Mouse (Mus musculus) sigmoid colon, adult 10 weeks (tissue): ENCODE results near the gene Sprr2i. TPM values are rescaled to one million over a fixed set of nuclear protein-coding genes. Genes with fewer than 3 reads are reported as not detected.

ENCODE experiments used
- polyA plus RNA-seq: library from polyadenylated mRNA; stranded (reverse); fragments of 350-450 nt; fragmentation: Illumina TruSeq; extraction: RNeasy Lipid Tissue Mini Kit (QIAGEN cat#74804); gene quantifications from one replicate; pipeline ENCODE4 v1.2.3, GENCODE M21; 2014; ENCODE audit warnings: low read depth, low replicate concordance

Gene Sprr2i
- not detected for polyA plus RNA-seq

DNA sequence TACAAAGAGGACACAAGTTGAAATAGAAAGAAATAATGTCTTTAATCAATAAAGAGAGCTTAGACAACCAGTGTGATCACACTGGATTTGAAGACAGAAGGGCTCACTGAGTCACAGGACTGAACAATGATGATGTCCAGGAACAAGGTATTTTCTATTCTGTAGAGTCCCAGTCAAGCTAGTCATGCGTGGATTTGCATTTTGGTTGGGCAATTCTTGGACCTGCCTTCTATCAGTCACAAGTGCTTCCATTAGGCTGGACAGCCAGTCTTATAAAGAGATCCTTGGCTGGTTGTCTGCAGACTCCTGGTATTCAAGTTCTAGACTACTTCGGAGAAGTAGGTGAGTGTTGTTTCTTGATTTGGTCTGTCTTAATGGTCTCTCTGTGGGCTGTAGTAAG is at the start of gene Sprr2i:
Gene Sprr2i, plus strand, starts transcription at position 301 of the 400 bp plus-strand sequence.

DNA sequence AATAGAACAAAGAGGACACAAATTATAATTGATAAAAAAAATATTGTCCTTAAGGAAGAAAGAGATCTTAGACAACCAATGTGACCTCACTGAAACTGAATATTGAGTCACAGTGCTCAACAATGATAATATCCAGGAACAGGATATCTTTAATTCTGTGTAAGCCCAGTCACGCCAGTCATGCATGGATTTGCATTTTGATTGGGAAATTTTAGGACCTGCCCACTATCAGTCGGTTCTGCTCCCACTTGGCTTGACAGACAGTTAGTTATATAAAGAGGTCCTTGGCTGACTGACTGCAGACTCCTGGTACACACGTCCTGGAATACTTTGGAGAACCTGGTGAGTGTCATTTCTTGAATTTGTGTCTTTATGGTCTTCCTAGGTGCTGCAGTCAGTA is 42.9 kb upstream of the Sprr2i start, which contains the start of gene Sprr2f:
Gene Sprr2f, plus strand, starts transcription at position 301 of the 400 bp plus-strand sequence.

DNA sequence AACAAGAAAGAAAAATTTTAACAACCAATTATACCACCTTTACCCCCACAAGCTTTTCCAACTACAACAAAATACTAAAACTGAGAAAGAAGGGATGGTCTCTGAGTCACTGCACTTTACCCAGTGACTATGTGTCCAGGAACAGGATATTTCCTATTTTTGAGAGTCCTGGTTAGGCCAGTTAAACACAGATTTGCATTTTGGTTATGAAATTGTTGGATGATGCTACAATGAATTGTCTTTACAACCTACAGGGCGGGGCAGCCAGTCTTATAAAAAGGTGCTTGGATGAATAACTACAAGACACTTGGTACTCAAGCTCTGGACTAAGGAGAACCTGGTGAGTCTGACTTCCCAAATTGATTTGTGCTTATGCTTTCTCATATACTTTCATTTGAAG is 22.4 kb upstream of the Sprr2i start, which contains the start of gene Sprr2h:
Gene Sprr2h, plus strand, starts transcription at position 301 of the 400 bp plus-strand sequence.

DNA sequence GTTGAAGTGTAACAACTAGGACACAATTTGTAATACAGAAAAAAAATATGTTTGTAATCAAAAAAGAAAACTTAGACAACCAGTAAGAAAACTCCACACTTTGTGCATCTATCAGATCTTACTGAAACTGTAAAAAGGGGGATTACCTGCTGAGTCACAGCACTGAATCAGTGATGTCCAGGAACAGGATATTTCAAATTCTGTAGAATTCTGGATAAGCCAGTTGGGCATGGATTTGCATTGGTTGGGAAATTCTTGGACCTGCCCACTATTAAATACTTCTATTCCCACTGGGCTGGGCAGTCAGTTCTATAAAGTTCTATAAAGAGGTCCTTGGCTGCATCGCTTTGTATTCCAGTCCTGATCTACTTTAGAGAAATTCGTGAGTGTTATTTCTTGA is 10.0 kb downstream of the Sprr2i start, which contains the start of gene Sprr2j-ps:
Gene Sprr2j-ps, plus strand, starts transcription at position 301 of the 400 bp plus-strand sequence.

DNA sequence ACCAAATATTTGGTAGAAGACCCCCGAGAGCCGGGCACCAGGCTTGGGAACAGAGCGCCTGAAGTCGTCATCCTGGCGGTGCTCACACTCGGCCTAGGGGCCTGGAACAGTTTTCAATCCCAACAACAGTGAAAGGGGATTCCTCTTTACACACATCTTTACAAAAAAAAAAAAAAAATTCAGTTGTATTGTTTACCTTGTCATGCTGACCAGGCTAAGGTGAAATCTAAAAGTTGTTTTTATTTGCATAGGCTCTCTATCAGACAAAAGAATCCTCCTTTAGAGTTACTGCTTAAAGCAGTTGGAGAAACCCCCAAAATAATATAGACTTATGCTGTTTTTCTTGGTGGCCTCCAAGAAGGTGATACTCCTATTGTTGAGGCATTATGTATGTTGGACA is 21.5 kb downstream of the Sprr2i start, which contains the start of gene Gm9774:
Gene Gm9774, minus strand, starts transcription at position 101 of the 400 bp plus-strand sequence.

DNA sequence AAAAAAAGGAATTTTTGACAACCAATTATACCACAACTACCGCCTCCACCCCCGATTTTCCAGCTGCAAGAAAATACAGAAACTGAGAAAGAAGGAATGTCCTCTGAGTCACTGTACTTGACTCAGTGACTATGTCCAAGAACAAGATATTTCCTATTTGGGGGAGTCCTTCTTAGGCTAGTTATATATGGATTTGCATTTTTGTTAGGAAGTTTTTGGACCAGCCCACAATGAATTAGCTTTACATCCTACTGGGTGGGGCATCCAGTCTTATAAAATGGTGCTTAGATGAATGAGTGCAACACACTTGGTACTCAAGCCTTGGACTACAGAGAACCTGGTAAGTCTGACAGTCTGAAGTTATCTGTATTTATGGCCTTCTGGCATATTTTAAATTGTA is 24.5 kb downstream of the Sprr2i start, which contains the start of gene Sprr2k:
Gene Sprr2k, plus strand, starts transcription at position 301 of the 400 bp plus-strand sequence.

DNA sequence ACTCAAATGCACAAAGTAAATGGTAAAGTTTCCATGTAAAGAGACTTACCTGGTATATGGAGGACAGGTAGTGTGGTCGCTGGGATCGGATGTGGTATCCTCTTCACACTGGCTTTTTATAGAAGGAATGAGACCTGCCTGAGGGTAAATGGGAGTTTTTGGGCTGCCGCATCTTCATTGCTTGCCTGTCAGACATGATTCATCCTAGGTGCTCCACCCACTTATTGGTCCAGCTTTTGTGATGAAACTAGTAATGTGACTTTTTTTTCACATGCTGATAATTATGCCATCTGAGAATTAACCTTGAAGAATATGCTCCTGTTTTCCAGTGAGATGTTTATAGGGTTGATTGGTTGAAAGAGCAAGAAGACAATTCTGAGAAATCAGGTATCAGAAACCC is 30.9 kb downstream of the Sprr2i start, which contains the start of gene Sprr1b:
Gene Sprr1b, minus strand, starts transcription at position 101 of the 400 bp plus-strand sequence.

DNA sequence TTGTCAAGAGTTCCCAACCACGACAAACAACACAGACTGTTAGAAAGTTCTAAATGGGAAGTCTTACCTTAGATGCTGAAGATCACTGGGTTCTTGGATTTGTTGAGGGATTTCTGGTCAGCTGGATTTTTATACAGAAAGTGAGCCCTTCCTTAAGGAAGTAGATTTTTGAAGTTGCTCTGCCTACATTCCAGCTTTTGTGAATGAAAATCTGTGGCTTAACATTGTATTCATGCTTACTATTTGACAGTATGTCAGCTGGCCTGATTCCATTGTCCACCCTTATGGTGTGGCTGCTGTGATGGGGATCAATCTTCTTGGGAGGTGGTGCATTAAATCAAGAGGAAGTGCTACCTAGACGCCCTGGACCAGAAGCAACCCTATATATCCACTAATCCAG is 50.8 kb downstream of the Sprr2i start, which contains the start of gene Sprr3:
Gene Sprr3, minus strand, starts transcription at position 101 of the 400 bp plus-strand sequence.

Other genes starting within 250 kb of the Sprr2i start
- 1,777 TPM for gene Sprr2a1, start 192.2 kb upstream of the Sprr2i start, polyA plus RNA-seq
- gene Sprr2a2, start 192.1 kb upstream of the Sprr2i start, polyA plus RNA-seq = 3,571 TPM
- gene Sprr2a3, start 122.6 kb upstream of the Sprr2i start, polyA plus RNA-seq = 333 TPM
- not detected for gene Sprr2b, start 91.4 kb upstream of the Sprr2i start, polyA plus RNA-seq
- gene Sprr2d, start 68.9 kb upstream of the Sprr2i start, polyA plus RNA-seq = not detected
- gene Sprr2e, start 55.8 kb upstream of the Sprr2i start, polyA plus RNA-seq = not detected
- gene Sprr2f, start 42.8 kb upstream of the Sprr2i start, polyA plus RNA-seq = not detected
- not detected for gene Sprr2h, start 22.3 kb upstream of the Sprr2i start, polyA plus RNA-seq
- gene Sprr2j-ps, start 10.1 kb downstream of the Sprr2i start, polyA plus RNA-seq = not detected
- gene Gm9774, start 21.4 kb downstream of the Sprr2i start, polyA plus RNA-seq = 5.2 TPM
- gene Sprr2k, start 24.6 kb downstream of the Sprr2i start, polyA plus RNA-seq = not detected
- gene Sprr1b, start 30.8 kb downstream of the Sprr2i start, polyA plus RNA-seq = not detected
- not detected for gene Sprr3, start 50.7 kb downstream of the Sprr2i start, polyA plus RNA-seq
- 5.8 TPM for gene Sprr1a, start 77.9 kb downstream of the Sprr2i start, polyA plus RNA-seq
- gene Sprr4, start 92.5 kb downstream of the Sprr2i start, polyA plus RNA-seq = not detected
- gene 2310046K23Rik, start 126.5 kb downstream of the Sprr2i start, polyA plus RNA-seq = not detected
- gene Ivl, start 165.7 kb downstream of the Sprr2i start, polyA plus RNA-seq = not detected
- not detected for gene Smcp, start 181.0 kb downstream of the Sprr2i start, polyA plus RNA-seq
- not detected for gene 2210017I01Rik, start 199.5 kb downstream of the Sprr2i start, polyA plus RNA-seq
- not detected for gene Lce6a, start 213.7 kb downstream of the Sprr2i start, polyA plus RNA-seq
- not detected for gene Lce1a1, start 240.3 kb downstream of the Sprr2i start, polyA plus RNA-seq
- gene Lce1b, start 248.9 kb downstream of the Sprr2i start, polyA plus RNA-seq = not detected